Mouse (Mus musculus): ENCODE measurements at regions not wholly inside any gene's neighbourhood (a gene's known extent, or its start where the extent isn't known, plus 50 kb on each side); places are given as distances from the start of the nearest gene placed in this dataset.

DNA sequence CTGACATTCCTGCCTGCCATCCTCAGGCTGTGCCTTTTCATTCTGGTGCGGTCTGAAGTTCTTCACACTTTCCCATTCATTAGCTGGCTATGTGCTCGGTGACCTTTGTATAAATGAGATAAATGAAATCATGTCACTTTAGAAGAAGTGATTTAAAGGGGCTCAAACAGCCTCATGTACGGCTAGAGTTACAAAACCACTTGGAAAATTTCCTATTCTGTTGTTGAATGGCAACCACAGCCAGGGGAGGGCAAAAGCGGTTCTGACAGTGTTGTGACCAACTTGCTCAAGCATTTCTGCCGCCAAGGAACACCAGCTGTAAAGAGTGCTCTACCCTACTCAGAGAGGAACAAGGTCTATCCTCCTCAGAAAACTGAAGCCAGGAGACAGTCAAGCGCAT is 128.4 kb downstream of the Irs2 start:
- ATAC-seq (ENCODE audit: insufficient read depth) (no peak), DNase-seq (no peak)
- Histone ChIP-seq H3K4me3 (ENCODE audit: low read depth, low read length) (no peak overlapping the region), H3K36me3 (ENCODE audit: insufficient read depth) (no peaks in the 10 kb centered on the region), H3K4me1 (ENCODE audit: insufficient read depth) (no peaks in the 10 kb centered on the region), H3K27me3 (ENCODE audit: insufficient read depth, low read length) (no peaks in the 10 kb centered on the region), H3K4me2 (no peak overlapping the region), H3K9ac (no peak overlapping the region), H3K9me3 (ENCODE audit: low read depth, low read length) (no peaks in the 10 kb centered on the region), H3K27ac (ENCODE audit: low read depth) (no peak overlapping the region)
- 63% methylated on average over 6 of the region's 6 CpGs for WGBS
- no peak for TF ChIP-seq CTCF (IDR thresholded peaks at IDR 0.05; ENCODE audit: low read depth)

DNA sequence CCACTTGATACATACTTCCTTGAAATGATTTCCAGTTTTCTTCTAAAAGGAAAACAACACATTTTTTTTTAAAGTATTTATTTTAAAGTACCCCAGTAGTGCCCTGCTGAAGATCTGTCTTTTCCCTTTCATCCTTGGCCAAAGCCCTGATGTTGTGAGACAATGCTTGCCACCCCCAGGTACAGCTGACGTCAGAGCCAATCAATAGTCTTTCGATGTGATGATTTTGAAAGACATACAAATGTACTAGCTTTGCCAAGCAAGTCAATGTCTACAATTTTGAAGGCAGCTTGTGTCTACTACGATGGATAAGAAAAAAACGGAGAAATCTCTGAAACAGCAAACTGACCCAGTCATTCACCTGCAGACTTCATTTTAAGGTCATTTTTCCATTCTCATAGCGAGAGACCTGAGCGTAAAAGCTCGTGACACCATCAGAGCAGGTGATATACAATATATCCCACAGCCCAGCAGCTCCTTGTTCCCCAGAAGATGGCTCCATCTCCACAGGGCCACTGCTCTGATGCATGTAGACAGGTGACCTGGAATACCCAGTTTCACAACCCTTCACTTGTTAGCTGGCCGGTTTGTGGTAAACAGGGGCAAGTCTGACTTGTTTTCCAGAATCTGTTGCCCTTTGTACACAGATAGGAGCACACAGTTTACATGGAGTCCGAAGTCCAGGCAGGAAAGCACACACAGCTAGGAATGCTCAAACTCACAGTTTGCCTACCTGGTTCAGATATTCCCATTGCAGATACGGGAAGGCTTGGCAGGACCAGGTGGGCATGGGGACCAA is 129.0 kb downstream of the Irs2 start:
- H3K4me3 ChIP-seq (ENCODE audit: low read depth, low read length) = no peak overlapping the region
- H3K27me3 ChIP-seq (ENCODE audit: insufficient read depth, low read length) = no peaks in the 10 kb centered on the region
- no peaks in the 10 kb centered on the region for H3K9me3 ChIP-seq (ENCODE audit: low read depth, low read length)
- 81% methylated on average over 10 of the region's 10 CpGs for WGBS
- no peak for DNase-seq
- TF ChIP-seq CTCF (IDR thresholded peaks at IDR 0.05; ENCODE audit: low read depth) = no peak
- no peak overlapping the region for H3K27ac ChIP-seq (ENCODE audit: low read depth)
- no peak overlapping the region for H3K4me2 ChIP-seq
- no peaks in the 10 kb centered on the region for H3K4me1 ChIP-seq (ENCODE audit: insufficient read depth)
- no peak for ATAC-seq (ENCODE audit: insufficient read depth)
- no peaks in the 10 kb centered on the region for H3K36me3 ChIP-seq (ENCODE audit: insufficient read depth)
- no peak overlapping the region for H3K9ac ChIP-seq

DNA sequence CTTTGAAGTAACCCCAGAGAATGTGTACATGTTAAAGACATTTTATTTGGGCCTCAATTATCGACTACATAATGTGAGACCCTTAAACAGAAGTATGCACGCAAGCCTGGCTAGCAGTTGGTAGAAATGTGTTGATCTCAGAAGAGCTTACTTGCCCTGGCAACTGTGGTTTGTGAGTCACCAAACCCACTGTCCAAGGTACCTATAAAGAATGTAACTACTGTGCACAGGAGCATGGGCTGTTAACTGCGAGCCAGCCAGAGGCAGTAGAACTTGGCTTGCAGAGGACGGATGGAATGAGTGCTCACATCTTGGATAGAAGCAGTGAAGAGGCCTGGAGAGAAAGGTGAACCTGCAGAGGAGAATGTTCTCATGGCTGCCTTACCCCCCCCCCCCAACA is 129.9 kb downstream of the Irs2 start:
- no peak for ATAC-seq (ENCODE audit: insufficient read depth)
- no peaks in the 10 kb centered on the region for H3K27me3 ChIP-seq (ENCODE audit: insufficient read depth, low read length)
- no peak overlapping the region for H3K27ac ChIP-seq (ENCODE audit: low read depth)
- H3K36me3 ChIP-seq (ENCODE audit: insufficient read depth) = no peaks in the 10 kb centered on the region
- H3K4me2 ChIP-seq = no peak overlapping the region
- 81% methylated on average over 4 of the region's 4 CpGs for WGBS
- H3K9me3 ChIP-seq (ENCODE audit: low read depth, low read length) = no peaks in the 10 kb centered on the region
- TF ChIP-seq CTCF (IDR thresholded peaks at IDR 0.05; ENCODE audit: low read depth) = no peak
- no peak for DNase-seq
- no peak overlapping the region for H3K9ac ChIP-seq
- no peaks in the 10 kb centered on the region for H3K4me1 ChIP-seq (ENCODE audit: insufficient read depth)
- H3K4me3 ChIP-seq (ENCODE audit: low read depth, low read length) = no peak overlapping the region

DNA sequence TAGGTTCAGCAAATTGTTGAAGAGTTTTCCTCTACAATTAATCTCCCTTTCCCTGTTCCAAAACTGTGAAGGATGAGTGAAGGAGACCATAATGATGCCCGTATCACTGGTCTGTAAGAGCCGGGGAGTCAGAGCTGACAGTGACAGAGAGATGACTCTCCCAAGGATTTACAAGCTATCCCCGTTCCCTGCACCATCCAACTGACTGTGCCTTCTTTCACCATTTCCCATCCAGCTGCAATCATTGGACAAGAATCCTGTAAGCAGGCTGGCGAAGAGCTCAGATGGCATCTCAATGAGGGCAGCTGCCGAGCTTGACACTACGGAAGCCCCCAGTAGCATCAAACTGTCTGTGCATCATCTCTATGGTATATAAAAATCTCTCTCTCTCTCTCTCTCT is 133.1 kb downstream of the Irs2 start:
- H3K36me3 ChIP-seq (ENCODE audit: insufficient read depth) = no peaks in the 10 kb centered on the region
- TF ChIP-seq CTCF (IDR thresholded peaks at IDR 0.05; ENCODE audit: low read depth) = no peak
- H3K9ac ChIP-seq = no peak overlapping the region
- 62% methylated on average over 6 of the region's 6 CpGs for WGBS
- no peak for DNase-seq
- no peak for ATAC-seq (ENCODE audit: insufficient read depth)
- no peaks in the 10 kb centered on the region for H3K4me1 ChIP-seq (ENCODE audit: insufficient read depth)
- H3K4me2 ChIP-seq = no peak overlapping the region
- no peak overlapping the region for H3K27ac ChIP-seq (ENCODE audit: low read depth)
- no peaks in the 10 kb centered on the region for H3K27me3 ChIP-seq (ENCODE audit: insufficient read depth, low read length)
- no peaks in the 10 kb centered on the region for H3K9me3 ChIP-seq (ENCODE audit: low read depth, low read length)
- H3K4me3 ChIP-seq (ENCODE audit: low read depth, low read length) = no peak overlapping the region

DNA sequence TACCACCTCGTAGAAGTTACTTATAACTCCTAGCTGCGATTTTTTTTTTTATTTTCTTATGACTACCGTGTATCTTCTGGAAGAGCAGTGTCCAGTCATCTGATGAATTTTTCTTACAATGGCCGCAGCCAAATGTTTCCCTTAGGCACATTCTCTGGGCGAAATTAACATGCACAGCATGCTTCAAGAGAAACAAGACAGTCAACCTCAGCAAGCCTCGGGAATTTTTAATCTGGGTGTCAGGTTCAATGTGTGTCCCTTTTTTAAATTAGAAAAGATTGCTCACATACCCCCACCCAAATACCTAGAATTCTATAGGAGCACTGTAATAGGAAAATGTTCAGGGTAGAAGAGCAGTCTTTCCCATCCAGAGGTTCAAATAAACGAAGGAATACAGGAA is 136.8 kb downstream of the Irs2 start:
- 63% methylated on average over 7 of the region's 7 CpGs for WGBS

DNA sequence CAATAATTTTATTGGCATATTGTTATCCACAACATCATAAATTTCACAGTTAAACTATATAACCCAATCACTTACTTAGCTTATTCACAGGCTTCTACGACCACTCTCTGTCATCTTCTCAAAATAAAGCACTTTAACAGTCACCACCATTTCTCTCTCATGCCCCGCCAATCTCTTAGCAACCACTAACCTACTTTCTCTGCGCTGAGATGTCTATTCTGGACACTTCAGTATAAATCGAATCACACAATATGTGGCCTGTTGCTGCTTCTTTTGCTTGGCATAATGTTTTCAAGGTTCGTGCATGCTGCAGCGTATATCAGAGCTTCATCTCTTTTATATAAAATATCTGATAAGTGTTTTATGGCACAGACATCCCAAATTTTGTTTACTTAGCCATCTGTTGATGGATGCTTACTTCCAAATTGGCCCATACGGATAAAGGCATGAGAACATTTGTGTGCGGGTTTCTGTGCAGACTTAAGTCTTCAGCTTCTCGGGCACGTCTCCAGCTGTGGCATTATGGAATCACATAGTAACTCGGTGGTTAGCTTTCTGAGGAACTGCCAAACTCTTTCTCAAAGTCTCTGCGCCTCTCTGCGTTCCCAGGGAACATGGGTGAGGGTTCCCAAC is 137.7 kb downstream of the Irs2 start:
- no peak for DNase-seq
- no peak for TF ChIP-seq CTCF (IDR thresholded peaks at IDR 0.05; ENCODE audit: low read depth)

More for the DNA sequence above, 136.8 kb downstream of the Irs2 start:
- H3K4me2 ChIP-seq = no peak overlapping the region
- no peak overlapping the region for H3K9ac ChIP-seq
- DNase-seq (no peak), ATAC-seq (ENCODE audit: insufficient read depth) (no peak)
- no peaks in the 10 kb centered on the region for H3K4me1 ChIP-seq (ENCODE audit: insufficient read depth)
- no peak overlapping the region for H3K27ac ChIP-seq (ENCODE audit: low read depth)
- no peaks in the 10 kb centered on the region for H3K27me3 ChIP-seq (ENCODE audit: insufficient read depth, low read length)
- TF ChIP-seq CTCF (IDR thresholded peaks at IDR 0.05; ENCODE audit: low read depth) = no peak
- no peaks in the 10 kb centered on the region for H3K9me3 ChIP-seq (ENCODE audit: low read depth, low read length)
- H3K36me3 ChIP-seq (ENCODE audit: insufficient read depth) = no peaks in the 10 kb centered on the region
- H3K4me3 ChIP-seq (ENCODE audit: low read depth, low read length) = no peak overlapping the region

DNA sequence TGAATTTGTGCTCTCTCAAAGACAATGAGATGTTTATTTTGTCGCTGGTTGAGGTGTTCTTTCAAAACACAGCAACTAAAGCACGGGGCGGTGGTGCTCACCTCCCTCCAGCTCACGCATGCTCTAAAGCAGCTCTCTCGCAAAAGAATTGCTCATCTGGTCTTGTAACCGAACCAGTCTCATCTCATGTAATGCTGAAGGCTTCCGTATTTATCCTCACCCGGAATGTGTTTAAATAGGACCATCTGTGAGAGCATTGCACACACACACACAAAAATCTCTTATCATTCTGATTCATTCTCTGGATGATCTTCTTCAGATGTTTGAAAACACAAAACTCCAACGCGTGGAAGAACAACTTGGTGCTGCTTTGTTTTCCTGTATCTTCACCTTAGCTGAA is 138.4 kb downstream of the Irs2 start:
- Histone ChIP-seq H3K4me2 (no peak overlapping the region), H3K4me1 (ENCODE audit: insufficient read depth) (peaks cover 7% of the 10 kb centered on the region), H3K9ac (no peak overlapping the region), H3K27ac (ENCODE audit: low read depth) (no peak overlapping the region), H3K27me3 (ENCODE audit: insufficient read depth, low read length) (no peaks in the 10 kb centered on the region), H3K4me3 (ENCODE audit: low read depth, low read length) (no peak overlapping the region), H3K36me3 (ENCODE audit: insufficient read depth) (no peaks in the 10 kb centered on the region), H3K9me3 (ENCODE audit: low read depth, low read length) (no peaks in the 10 kb centered on the region)
- DNase-seq = no peak
- ATAC-seq (ENCODE audit: insufficient read depth) = no peak
- TF ChIP-seq CTCF (IDR thresholded peaks at IDR 0.05; ENCODE audit: low read depth) = no peak
- 78% methylated on average over 10 of the region's 10 CpGs for WGBS

More for the DNA sequence above, 137.7 kb downstream of the Irs2 start:
- no peak overlapping the region for H3K4me3 ChIP-seq (ENCODE audit: low read depth, low read length)
- WGBS = 74% methylated on average over 13 of the region's 13 CpGs
- ATAC-seq (ENCODE audit: insufficient read depth) = no peak
- no peak overlapping the region for H3K9ac ChIP-seq
- H3K4me2 ChIP-seq = no peak overlapping the region
- H3K4me1 ChIP-seq (ENCODE audit: insufficient read depth) = peaks cover 7% of the 10 kb centered on the region
- no peaks in the 10 kb centered on the region for H3K36me3 ChIP-seq (ENCODE audit: insufficient read depth)
- no peaks in the 10 kb centered on the region for H3K27me3 ChIP-seq (ENCODE audit: insufficient read depth, low read length)
- H3K9me3 ChIP-seq (ENCODE audit: low read depth, low read length) = no peaks in the 10 kb centered on the region
- H3K27ac ChIP-seq (ENCODE audit: low read depth) = no peak overlapping the region

Measured in lung, embryonic 14.5 days (tissue).